Mouse (Mus musculus) fat pad, adult 2 months (tissue): ENCODE measurements around the gene Tnfsf13b.
A peak's percentile ranks its signal among the peaks of the same experiment; 100 is the strongest.

Experiments
- DNase-seq: peaks from one replicate; pipeline ENCODE4 v3.0.0-alpha.2; 2011; ENCODE audit warnings: low read depth, low spot score; ENCODE audit errors: extremely low read depth

Tnfsf13b gene

DNA sequence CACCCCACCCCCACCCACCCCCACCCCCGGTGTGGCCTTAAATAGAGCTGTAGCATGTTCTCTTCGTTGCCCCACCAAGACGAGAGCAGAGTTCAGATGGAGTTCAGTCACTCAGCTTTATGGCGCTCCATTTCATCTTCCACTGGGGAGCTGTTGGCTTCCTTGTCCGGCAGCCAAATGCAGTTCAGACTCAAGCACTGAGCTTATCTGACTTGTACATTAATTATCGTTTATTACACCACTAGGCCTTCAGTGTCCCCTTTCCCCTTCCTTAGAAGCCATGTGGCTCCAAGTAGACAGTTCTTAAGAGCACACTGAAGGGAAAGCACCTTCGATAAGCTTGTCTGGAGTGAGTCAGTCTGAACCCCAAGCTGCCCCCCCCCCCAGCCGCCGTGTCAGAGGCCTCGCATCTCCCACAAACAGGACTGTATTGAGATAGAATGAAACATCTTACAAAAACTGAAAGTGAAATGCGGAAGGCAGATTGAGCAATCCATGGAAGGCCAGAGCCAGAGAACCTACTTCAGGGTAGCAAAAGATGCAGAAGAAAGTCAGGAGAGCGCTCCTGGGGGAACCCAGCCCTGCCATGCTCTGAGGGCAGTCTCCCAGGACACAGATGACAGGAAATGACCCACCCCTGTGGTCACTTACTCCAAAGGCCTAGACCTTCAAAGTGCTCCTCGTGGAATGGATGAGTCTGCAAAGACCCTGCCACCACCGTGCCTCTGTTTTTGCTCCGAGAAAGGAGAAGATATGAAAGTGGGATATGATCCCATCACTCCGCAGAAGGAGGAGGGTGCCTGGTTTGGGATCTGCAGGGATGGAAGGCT is at the start of gene Tnfsf13b:
Gene Tnfsf13b (plus strand): TSS at position 312 of the 830 bp plus-strand sequence.
- no peak for DNase-seq

GRCm38 (mm10) chr8:9958338-9958737 is 47.9 kb upstream of the Tnfsf13b start:
- no peak for DNase-seq

DNA sequence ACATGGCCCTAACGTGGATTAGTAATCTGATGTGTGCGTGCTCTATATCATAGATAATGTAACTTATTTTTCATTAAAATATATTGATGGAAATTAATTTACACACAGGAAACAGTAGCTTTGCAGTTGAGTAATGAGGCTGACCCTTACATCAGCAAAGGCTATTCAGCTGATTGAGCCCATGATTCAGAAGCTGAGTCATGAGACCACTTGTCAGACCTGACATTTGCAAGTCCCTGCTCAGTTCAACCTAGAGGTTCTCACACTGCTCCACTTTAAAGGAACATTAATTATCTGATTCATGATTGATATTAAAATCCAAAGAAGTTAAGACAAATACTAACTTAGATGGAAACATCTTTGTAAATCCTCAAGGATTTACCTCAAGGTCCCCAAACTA is 46.3 kb upstream of the Tnfsf13b start:
- no peak for DNase-seq

DNA sequence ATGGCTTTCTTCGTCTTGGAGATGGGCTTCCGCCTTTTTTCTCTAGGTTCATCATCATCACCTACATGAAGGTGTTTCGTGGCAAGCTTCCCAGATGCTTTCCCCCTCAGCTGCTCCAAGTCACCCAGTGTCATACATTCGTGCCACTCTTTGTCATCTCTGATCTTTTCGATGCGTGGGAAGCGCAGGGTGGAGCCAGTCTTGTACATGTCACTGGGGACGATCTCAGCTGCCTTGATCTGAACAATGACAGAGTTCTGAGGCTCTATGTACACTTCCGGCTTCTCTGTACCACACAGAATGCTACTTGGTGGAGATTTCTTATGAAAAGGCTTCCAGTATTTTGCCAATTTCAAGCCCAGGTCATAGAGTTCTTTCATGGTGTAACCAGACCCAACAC is 34.4 kb upstream of the Tnfsf13b start:
- no peak for DNase-seq

DNA sequence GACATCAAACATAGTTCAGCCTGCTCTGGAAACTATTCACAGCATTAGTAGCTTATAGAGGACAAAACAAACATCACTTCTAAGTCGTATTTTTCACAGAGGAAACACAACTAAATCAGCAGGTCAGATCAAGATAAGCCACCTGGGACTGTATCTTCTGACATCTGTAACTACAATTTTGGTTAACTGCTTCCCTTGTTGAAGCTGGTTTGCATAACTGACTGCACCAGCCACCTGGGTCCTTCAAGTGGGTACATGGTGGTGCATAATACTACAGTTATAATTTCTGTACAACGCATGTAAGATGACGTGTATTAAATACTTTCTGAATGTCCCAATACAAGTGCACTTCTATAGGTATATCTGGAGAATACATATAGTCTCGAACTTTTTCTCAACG is 31.0 kb upstream of the Tnfsf13b start:
- no peak for DNase-seq

DNA sequence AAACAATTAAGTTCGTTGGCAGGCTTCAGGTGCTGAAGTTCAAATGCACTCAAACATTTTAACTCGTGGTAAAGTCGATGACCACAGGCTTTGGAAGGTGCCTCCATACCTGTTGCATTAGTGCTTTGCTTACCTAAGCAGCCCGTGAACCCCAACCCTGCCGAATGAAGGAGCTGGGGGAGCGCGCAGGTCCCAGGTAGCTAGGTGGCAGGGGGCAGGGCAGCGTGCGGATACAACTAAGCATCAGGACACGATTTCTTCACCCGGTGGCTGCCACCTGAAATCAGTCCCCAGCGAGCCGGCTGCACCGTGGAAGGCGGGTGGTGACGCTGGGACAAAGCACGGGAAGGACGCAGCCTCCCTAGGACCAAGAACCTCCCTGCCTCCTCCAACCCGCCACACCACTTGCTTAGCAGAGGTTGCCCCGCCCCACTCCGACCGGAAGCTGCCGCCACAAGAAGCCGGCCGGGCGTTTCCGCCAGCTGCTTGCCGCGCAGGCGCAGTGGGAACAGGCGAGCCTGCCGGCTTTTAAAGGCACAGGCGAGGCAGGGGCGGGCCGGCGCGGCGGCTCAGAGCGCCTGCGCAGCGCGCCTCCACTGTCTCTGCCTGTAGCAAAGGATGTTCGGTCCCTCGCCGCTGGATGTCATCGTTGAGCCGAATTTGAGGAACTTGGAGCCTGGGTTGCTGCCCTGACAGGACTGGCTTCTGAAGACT is 30.2 kb upstream of the Tnfsf13b start:
- DNase-seq = peak; percentile 47

DNA sequence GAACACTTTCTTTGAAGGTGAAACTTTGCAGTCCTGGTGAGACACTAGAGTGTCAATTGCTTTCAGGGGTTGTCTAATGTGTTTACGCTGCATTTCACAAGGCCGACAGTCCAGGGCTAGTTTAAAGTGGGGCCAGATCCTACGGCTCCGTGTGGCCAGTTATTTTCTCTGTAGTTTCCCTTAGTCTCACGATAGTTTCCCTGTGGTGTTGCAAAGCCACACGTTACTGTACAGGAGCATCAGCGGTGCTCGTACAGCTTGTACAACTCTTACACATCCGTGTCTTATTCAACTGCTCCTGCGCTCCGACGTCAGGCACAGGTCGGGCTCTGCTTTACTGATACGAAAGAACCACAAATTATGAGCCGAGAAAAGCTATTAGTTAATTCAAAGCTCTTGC is 29.3 kb upstream of the Tnfsf13b start:
- DNase-seq = no peak

DNA sequence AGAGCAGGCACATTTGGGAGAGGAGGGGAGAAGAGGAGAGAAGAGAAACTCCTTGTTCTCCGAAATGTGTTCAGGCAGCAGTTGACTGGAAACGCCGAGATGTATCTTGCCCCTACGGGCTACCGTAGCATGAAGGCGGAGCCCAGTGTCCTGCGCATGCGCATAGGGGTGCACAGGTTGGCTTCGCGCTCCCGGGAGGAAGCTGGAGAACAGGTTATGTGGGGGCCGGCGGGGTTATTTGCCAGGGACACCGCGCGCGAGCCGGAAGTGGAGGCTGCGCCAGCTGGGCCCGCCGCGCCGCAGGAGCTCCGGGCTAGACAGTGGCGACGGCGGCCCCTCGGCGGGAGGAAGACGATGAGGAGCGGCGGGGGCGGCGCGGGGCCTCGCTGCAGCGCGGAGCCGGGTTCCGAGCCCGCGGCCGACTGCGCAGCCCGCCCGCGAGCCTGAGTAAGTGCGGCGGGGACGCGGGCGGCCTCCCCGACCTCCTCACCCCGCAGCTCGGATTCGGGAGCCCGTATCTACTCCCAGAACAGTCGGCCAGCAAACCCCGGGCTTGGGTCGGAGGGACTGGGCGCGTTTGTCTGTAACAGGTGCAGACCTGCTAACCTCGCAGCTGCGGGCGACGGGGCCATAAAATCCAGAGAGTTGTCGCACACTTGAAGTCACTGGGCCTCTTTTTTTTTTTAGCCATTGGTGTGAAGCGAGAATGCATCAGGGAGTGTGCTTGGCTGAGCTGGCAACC is 28.5 kb upstream of the Tnfsf13b start, which contains the start of the genes Lig4 and Abhd13:
Gene Lig4 (minus strand): TSS at position 114 of the 742 bp plus-strand sequence.
Gene Abhd13 (plus strand): TSS at position 135 of the 742 bp plus-strand sequence.
- peak; percentile 68 for DNase-seq

DNA sequence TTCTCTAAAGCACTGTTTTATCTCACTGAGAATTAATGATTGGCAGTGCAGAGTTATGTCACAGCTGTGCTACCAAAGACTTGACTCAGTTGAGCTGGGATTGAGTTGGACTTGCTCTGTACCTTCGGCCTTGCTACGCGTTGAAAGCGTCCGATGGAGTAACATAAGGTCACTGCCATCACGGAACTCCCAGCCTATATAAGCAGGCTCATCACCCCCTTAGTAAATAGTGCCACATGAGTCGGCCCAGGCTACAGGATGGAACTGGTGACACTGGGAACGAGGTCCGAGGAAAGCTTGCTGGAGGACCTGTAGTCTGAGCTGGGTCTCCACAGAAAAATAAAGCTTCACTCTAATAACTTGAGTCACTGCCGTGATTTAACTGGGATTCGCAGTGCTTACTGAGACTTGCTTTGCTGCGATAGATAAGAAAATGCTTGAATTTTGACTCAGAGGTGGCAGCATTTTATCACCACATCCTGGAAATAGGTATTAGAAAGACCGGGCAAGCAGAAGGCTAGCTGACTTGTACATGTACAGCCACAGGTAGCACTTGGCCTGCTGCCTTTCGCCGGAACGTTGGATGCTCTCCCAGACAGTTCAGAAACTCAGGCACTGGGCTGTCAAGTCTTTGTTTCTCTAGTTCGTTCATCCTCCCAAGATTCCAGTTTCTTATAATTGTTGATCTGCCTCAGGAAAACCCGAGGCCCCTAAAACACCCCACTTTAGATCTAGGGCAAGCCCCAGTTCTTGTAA is 27.6 kb upstream of the Tnfsf13b start:
- DNase-seq = no peak

DNA sequence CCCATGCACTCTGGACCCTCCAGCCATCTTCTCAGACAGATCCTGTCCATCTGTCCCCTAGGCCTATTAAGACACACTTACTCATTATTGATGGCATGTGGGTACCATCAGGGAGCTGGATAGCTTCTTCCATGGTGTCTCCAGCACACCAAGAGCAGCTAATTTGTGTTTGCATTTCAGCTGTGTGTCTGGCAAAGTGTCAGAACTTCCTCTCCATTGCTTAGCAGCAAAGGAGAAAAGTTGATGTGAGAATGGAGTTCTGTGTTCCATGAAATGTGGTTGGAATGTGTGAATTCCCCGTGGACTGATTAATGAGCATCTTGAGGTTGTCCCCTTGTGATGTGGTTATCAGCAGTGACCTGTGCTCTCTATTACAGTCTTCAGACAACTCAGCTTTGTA is 26.5 kb upstream of the Tnfsf13b start:
- no peak for DNase-seq

DNA sequence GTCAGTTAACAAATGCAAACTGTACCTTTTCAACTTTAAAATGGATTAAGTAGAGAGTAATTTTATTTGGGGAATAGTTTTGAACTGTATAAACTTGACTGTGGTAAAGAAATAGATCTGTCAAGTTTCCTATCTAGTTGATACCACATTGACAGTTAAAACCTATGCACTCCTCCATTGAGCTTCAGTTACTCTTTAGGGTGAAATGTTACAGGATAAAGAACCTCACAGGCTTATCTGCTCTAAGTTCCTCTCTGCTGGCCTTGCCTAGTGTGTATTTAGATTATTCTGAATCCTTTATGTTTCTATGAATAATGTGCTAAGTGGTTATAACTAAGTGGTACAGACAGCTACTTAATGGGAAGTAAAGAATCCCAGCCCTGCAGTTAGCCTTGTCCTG is 26.1 kb upstream of the Tnfsf13b start:
- DNase-seq = no peak

- no peak for DNase-seq
Observed at GRCm38 (mm10) chr8:10004115-10004514, 2.2 kb upstream of the Tnfsf13b start.

DNA sequence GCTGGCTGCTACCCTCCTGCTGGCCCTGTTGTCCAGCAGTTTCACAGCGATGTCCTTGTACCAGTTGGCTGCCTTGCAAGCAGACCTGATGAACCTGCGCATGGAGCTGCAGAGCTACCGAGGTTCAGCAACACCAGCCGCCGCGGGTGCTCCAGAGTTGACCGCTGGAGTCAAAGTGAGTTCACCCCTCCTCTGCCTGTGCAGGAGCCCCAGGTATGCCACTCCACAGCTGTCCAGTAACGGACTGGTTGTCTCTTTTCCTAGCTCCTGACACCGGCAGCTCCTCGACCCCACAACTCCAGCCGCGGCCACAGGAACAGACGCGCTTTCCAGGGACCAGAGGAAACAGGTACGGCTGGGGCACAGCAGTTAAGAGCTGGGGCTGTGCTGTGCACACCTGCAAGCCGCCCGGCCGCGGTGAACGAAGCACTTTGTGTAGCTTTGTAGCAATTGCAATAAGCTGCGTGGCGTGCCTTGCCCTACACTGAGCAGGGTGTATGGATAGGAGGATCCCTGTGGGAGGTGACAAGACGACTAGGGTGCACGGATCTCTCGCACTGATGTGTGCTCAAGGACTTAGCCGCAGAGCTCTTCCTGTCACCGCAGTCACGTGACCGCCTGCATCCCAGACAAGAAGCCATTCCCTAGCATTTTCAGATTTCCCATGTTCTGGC is 856 bp downstream of the Tnfsf13b start:
- no peak for DNase-seq

DNA sequence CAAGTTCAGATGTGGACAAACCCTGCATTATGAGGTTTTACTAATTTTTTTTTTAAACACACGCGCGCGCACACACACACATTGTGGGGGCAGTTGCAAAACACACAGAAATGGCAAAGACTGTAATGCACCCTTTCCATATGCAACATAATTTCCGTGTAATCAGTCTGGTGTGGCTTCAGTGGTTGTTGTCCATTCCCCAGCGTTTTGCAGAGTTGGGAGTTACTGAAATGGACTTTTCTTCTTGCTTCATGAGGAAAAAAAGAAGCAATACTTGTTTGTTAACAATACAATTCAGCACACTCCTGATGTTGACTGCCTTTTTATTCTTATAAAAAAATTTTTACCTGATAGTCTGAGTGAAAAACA is 1.4 kb downstream of the Tnfsf13b start:
- no peak for DNase-seq

GRCm38 (mm10) chr8:10016252-10016651 is 10.0 kb downstream of the Tnfsf13b start:
- no peak for DNase-seq

DNA sequence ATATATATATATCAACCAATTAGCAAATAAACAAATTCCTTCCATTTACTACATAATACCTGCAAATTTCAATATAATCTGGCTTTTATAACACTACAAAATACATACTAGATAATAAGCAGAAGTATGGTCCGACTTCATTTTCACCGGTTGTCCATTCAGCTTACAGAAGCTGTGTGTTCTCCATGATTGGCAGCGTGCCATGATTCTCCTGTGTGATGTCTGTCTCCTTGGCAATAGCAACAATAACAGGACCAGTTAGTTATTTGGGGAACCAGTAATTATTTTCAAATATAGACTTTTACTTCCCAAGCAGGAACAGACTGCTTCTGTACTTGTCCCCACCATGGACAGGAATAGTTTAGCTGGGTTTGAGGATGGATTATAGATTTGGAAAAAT is 11.0 kb downstream of the Tnfsf13b start:
- DNase-seq = no peak

GRCm38 (mm10) chr8:10030320-10031060 is 24.2 kb downstream of the Tnfsf13b start:
- DNase-seq = no peak

- DNase-seq = no peak
Observed at GRCm38 (mm10) chr8:10031177-10031576, 24.9 kb downstream of the Tnfsf13b start.

- DNase-seq = no peak
Observed at GRCm38 (mm10) chr8:10040866-10041265, 34.6 kb downstream of the Tnfsf13b start.
